Comparison of ENCODE assay signal across 25 mouse cellular contexts in the genomic region with DNA sequence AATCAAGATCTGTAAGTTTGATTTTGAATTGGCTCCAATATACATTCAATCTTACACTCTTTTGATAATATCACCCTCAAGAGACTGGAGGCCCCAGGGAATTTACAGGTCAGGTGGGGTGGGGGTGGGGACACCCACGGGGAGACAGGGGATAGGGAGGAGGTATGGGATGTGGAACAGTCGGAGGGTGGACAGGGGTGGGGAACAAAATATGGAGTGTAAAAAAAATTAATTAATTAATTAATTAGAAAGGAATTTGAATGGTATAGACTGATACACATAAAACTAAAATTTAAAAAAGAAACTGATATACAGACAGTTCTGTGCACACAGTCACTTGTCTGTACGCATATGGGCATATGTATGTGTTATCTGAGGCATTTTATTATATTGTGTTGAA.
DNase-seq lines count a peak whose midpoint lies in the region; ATAC-seq and TF ChIP-seq lines count a peak whose summit lies in the region.
"Had no signal": no experiment of that assay in that cellular context is flagged by ENCODE, and none has a peak within 500 bp of the region (broad histone marks: within the 10 kb centered on the region; RNA-seq: fewer than 3 reads in every experiment).

No protein-coding gene starts in this region.

- H3K4me3 ChIP-seq in hindbrain, embryonic 11.5 days (ENCODE audit: low read depth, low read length): no peak overlapping the region
- H3K4me3 ChIP-seq in hindbrain, embryonic 13.5 days: no peak overlapping the region
- no peak overlapping the region for H3K4me3 ChIP-seq in hindbrain, embryonic 15.5 days
- no peak overlapping the region for H3K4me3 ChIP-seq in hindbrain, embryonic 16.5 days (ENCODE audit: low read length)
- no peak overlapping the region for H3K4me3 ChIP-seq in midbrain, embryonic 13.5 days (replicated peaks)
- no peak overlapping the region for H3K4me3 ChIP-seq in midbrain, postnatal 0 days (ENCODE audit: low read depth, low read length)
- H3K4me3 ChIP-seq in neural tube, embryonic 14.5 days (ENCODE audit: low read depth, low read length): no peak overlapping the region
- no peak overlapping the region for H3K4me3 ChIP-seq in neural tube, embryonic 15.5 days (replicated peaks)
- H3K4me3 ChIP-seq: embryonic facial prominence, embryonic 10.5 days; embryonic facial prominence, embryonic 12.5 days; forebrain, embryonic 13.5 days had no signal

- H3K4me2 ChIP-seq in hindbrain, embryonic 11.5 days (replicated peaks; ENCODE audit: low read depth, low read length): no peak overlapping the region
- no peak overlapping the region for H3K4me2 ChIP-seq in hindbrain, embryonic 13.5 days
- no peak overlapping the region for H3K4me2 ChIP-seq in hindbrain, embryonic 15.5 days
- H3K4me2 ChIP-seq in hindbrain, embryonic 16.5 days (ENCODE audit: low read length): no peak overlapping the region
- H3K4me2 ChIP-seq in midbrain, embryonic 13.5 days (replicated peaks): no peak overlapping the region
- no peak overlapping the region for H3K4me2 ChIP-seq in midbrain, postnatal 0 days (ENCODE audit: low read depth, low read length, poor library complexity, severe bottlenecking)
- no peak overlapping the region for H3K4me2 ChIP-seq in neural tube, embryonic 14.5 days (ENCODE audit: low read depth, low read length)
- no peak overlapping the region for H3K4me2 ChIP-seq in neural tube, embryonic 15.5 days
- H3K4me2 ChIP-seq: embryonic facial prominence, embryonic 12.5 days; forebrain, embryonic 13.5 days had no signal

- no peak overlapping the region for H3K9ac ChIP-seq in hindbrain, embryonic 11.5 days (ENCODE audit: low read depth, low read length)
- H3K9ac ChIP-seq in hindbrain, embryonic 13.5 days: no peak overlapping the region
- no peak overlapping the region for H3K9ac ChIP-seq in hindbrain, embryonic 15.5 days
- H3K9ac ChIP-seq in hindbrain, embryonic 16.5 days (ENCODE audit: low read depth, low read length): no peak overlapping the region
- no peak overlapping the region for H3K9ac ChIP-seq in midbrain, embryonic 13.5 days (replicated peaks)
- H3K9ac ChIP-seq in midbrain, postnatal 0 days (replicated peaks; ENCODE audit: low read length, poor library complexity, severe bottlenecking): no peak overlapping the region
- H3K9ac ChIP-seq in neural tube, embryonic 14.5 days (replicated peaks; ENCODE audit: low read depth, low read length): no peak overlapping the region
- no peak overlapping the region for H3K9ac ChIP-seq in neural tube, embryonic 15.5 days (replicated peaks)
- H3K9ac ChIP-seq: embryonic facial prominence, embryonic 12.5 days; forebrain, embryonic 13.5 days had no signal

- no peak for DNase-seq in hindbrain, embryonic 11.5 days (ENCODE audit: low spot score)
- DNase-seq in midbrain, postnatal 0 days (ENCODE audit: low spot score): no peak
- DNase-seq: adrenal gland, adult 8-10 months; adrenal gland, postnatal 14 days; adrenal gland, postnatal 36 days; B cell, adult 2 months; cerebellum, adult 11-12 months; cerebellum, adult 2 months; cerebellum, adult 9-10 months; cerebellum, postnatal 10 days; cerebellum, postnatal 25 days had no signal

- H3K9me3 ChIP-seq in hindbrain, embryonic 11.5 days (ENCODE audit: control insufficient read depth, low read length): no peaks in the 10 kb centered on the region
- H3K9me3 ChIP-seq in hindbrain, embryonic 13.5 days: no peaks in the 10 kb centered on the region
- no peaks in the 10 kb centered on the region for H3K9me3 ChIP-seq in hindbrain, embryonic 15.5 days
- no peaks in the 10 kb centered on the region for H3K9me3 ChIP-seq in hindbrain, embryonic 16.5 days (ENCODE audit: control insufficient read depth, low read length)
- H3K9me3 ChIP-seq in midbrain, embryonic 13.5 days: no peaks in the 10 kb centered on the region
- H3K9me3 ChIP-seq in midbrain, postnatal 0 days (ENCODE audit: low read length): no peaks in the 10 kb centered on the region
- H3K9me3 ChIP-seq in neural tube, embryonic 14.5 days (ENCODE audit: control insufficient read depth, low read length): no peaks in the 10 kb centered on the region
- no peaks in the 10 kb centered on the region for H3K9me3 ChIP-seq in neural tube, embryonic 15.5 days (replicated peaks)
- H3K9me3 ChIP-seq: embryonic facial prominence, embryonic 10.5 days; embryonic facial prominence, embryonic 12.5 days; forebrain, embryonic 13.5 days; G1E had no signal

- ATAC-seq in hindbrain, embryonic 11.5 days (ENCODE audit: low FRiP score): 0 out of 2 replicates have a peak, but pooled peaks have one; percentile 53
- ATAC-seq in hindbrain, embryonic 13.5 days (ENCODE audit: low FRiP score): no peak
- 0 out of 2 replicates have a peak, but pooled peaks have one; percentile 30 for ATAC-seq in hindbrain, embryonic 15.5 days (ENCODE audit: low FRiP score, low read depth)
- no peak for ATAC-seq in hindbrain, embryonic 16.5 days
- ATAC-seq in midbrain, embryonic 13.5 days: 0 out of 2 replicates have a peak, but pooled peaks have one; percentile 11
- ATAC-seq in midbrain, postnatal 0 days (ENCODE audit: low FRiP score): no peak
- ATAC-seq in neural tube, embryonic 14.5 days (ENCODE audit: low read depth): peak; percentile 24; the same call in 1 of the 2 replicates
- ATAC-seq in neural tube, embryonic 15.5 days (ENCODE audit: low FRiP score): no peak
- ATAC-seq: activated CD4-positive, CD25-positive, alpha-beta regulatory T cell, adult 4 months; CD4-positive, CD25-positive, alpha-beta regulatory T cell, adult 4 months; forebrain, embryonic 13.5 days; Patski had no signal

- 97% methylated on average over 3 of the region's 3 CpGs for WGBS in hindbrain, embryonic 11.5 days
- WGBS in hindbrain, embryonic 13.5 days: 95% methylated on average over 3 of the region's 3 CpGs
- WGBS in hindbrain, embryonic 15.5 days: 95% methylated on average over 3 of the region's 3 CpGs
- WGBS in hindbrain, embryonic 16.5 days: 84% methylated on average over 3 of the region's 3 CpGs
- WGBS in midbrain, embryonic 13.5 days: 93% methylated on average over 3 of the region's 3 CpGs
- 92% methylated on average over 3 of the region's 3 CpGs for WGBS in midbrain, postnatal 0 days
- WGBS in neural tube, embryonic 14.5 days: 90% methylated on average over 3 of the region's 3 CpGs
- WGBS in neural tube, embryonic 15.5 days: 93% methylated on average over 3 of the region's 3 CpGs

- TF ChIP-seq CTCF in midbrain, postnatal 0 days (IDR thresholded peaks at IDR 0.05): no peak

- H3K27me3 ChIP-seq in hindbrain, embryonic 11.5 days (ENCODE audit: control insufficient read depth, insufficient read depth, low read length): no peaks in the 10 kb centered on the region
- no peaks in the 10 kb centered on the region for H3K27me3 ChIP-seq in hindbrain, embryonic 13.5 days
- no peaks in the 10 kb centered on the region for H3K27me3 ChIP-seq in hindbrain, embryonic 15.5 days
- no peaks in the 10 kb centered on the region for H3K27me3 ChIP-seq in hindbrain, embryonic 16.5 days (replicated peaks; ENCODE audit: control insufficient read depth, insufficient read depth, low read length)
- H3K27me3 ChIP-seq in midbrain, embryonic 13.5 days: no peaks in the 10 kb centered on the region
- H3K27me3 ChIP-seq in midbrain, postnatal 0 days (ENCODE audit: insufficient read depth, low read length): no peaks in the 10 kb centered on the region
- H3K27me3 ChIP-seq in neural tube, embryonic 14.5 days (ENCODE audit: control insufficient read depth, insufficient read depth, low read length): no peaks in the 10 kb centered on the region
- H3K27me3 ChIP-seq in neural tube, embryonic 15.5 days (replicated peaks): no peaks in the 10 kb centered on the region
- H3K27me3 ChIP-seq: CH12.LX; embryonic facial prominence, embryonic 12.5 days; forebrain, embryonic 13.5 days; Patski had no signal

- no peaks in the 10 kb centered on the region for H3K36me3 ChIP-seq in hindbrain, embryonic 11.5 days (ENCODE audit: control insufficient read depth, insufficient read depth, low read length)
- no peaks in the 10 kb centered on the region for H3K36me3 ChIP-seq in hindbrain, embryonic 13.5 days
- no peaks in the 10 kb centered on the region for H3K36me3 ChIP-seq in hindbrain, embryonic 15.5 days
- no peaks in the 10 kb centered on the region for H3K36me3 ChIP-seq in hindbrain, embryonic 16.5 days (ENCODE audit: control insufficient read depth, insufficient read depth, low read length)
- H3K36me3 ChIP-seq in midbrain, embryonic 13.5 days: no peaks in the 10 kb centered on the region
- no peaks in the 10 kb centered on the region for H3K36me3 ChIP-seq in midbrain, postnatal 0 days (ENCODE audit: insufficient read depth, low read length)
- no peaks in the 10 kb centered on the region for H3K36me3 ChIP-seq in neural tube, embryonic 14.5 days (ENCODE audit: control insufficient read depth, insufficient read depth, low read length)
- no peaks in the 10 kb centered on the region for H3K36me3 ChIP-seq in neural tube, embryonic 15.5 days
- H3K36me3 ChIP-seq: embryonic facial prominence, embryonic 10.5 days; embryonic facial prominence, embryonic 12.5 days; G1E had no signal

- no peak overlapping the region for H3K27ac ChIP-seq in hindbrain, embryonic 11.5 days (ENCODE audit: low read depth, low read length)
- H3K27ac ChIP-seq in hindbrain, embryonic 13.5 days: no peak overlapping the region
- no peak overlapping the region for H3K27ac ChIP-seq in hindbrain, embryonic 15.5 days (replicated peaks)
- H3K27ac ChIP-seq in hindbrain, embryonic 16.5 days (ENCODE audit: low read depth, low read length): no peak overlapping the region
- no peak overlapping the region for H3K27ac ChIP-seq in midbrain, embryonic 13.5 days
- no peak overlapping the region for H3K27ac ChIP-seq in midbrain, postnatal 0 days (ENCODE audit: low read depth, low read length)
- no peak overlapping the region for H3K27ac ChIP-seq in neural tube, embryonic 14.5 days (ENCODE audit: low read depth, low read length)
- H3K27ac ChIP-seq in neural tube, embryonic 15.5 days (replicated peaks): no peak overlapping the region
- H3K27ac ChIP-seq: embryonic facial prominence, embryonic 10.5 days; embryonic facial prominence, embryonic 12.5 days; forebrain, embryonic 13.5 days had no signal

- H3K4me1 ChIP-seq in hindbrain, embryonic 11.5 days (replicated peaks; ENCODE audit: control insufficient read depth, insufficient read depth, low read length): no peaks in the 10 kb centered on the region
- H3K4me1 ChIP-seq in hindbrain, embryonic 13.5 days (replicated peaks): no peaks in the 10 kb centered on the region
- H3K4me1 ChIP-seq in hindbrain, embryonic 15.5 days (replicated peaks): no peaks in the 10 kb centered on the region
- H3K4me1 ChIP-seq in hindbrain, embryonic 16.5 days (ENCODE audit: control insufficient read depth, insufficient read depth, low read depth, low read length): no peaks in the 10 kb centered on the region
- H3K4me1 ChIP-seq in midbrain, embryonic 13.5 days (replicated peaks): no peaks in the 10 kb centered on the region
- H3K4me1 ChIP-seq in midbrain, postnatal 0 days (ENCODE audit: insufficient read depth, low read length): no peaks in the 10 kb centered on the region
- H3K4me1 ChIP-seq in neural tube, embryonic 14.5 days (ENCODE audit: control insufficient read depth, insufficient read depth, low read length): no peaks in the 10 kb centered on the region
- no peaks in the 10 kb centered on the region for H3K4me1 ChIP-seq in neural tube, embryonic 15.5 days
- H3K4me1 ChIP-seq: embryonic facial prominence, embryonic 10.5 days; embryonic facial prominence, embryonic 12.5 days; forebrain, embryonic 13.5 days had no signal

Comparison
In these comparisons a context has a peak if more than half of its experiments do, and no peak if none do; other contexts are left out.
1. ATAC-seq: peak in hindbrain, embryonic 11.5 days (single experiment), hindbrain, embryonic 15.5 days (single experiment), midbrain, embryonic 13.5 days (single experiment) and neural tube, embryonic 14.5 days (single experiment); none in hindbrain, embryonic 13.5 days (single experiment), hindbrain, embryonic 16.5 days (single experiment), midbrain, postnatal 0 days (single experiment) and neural tube, embryonic 15.5 days (single experiment).